Mouse (Mus musculus): Measurements from ENCODE around the gene Limk1.

- TF ChIP-seq POLR2A (IDR thresholded peaks at IDR 0.05; ENCODE audit: borderline replicate concordance, extremely low read depth, insufficient read depth, insufficient read length, poor library complexity, severe bottlenecking): no peak
- no peak for TF ChIP-seq CTCF (IDR thresholded peaks at IDR 0.05; ENCODE audit: borderline replicate concordance, extremely low read depth, insufficient read depth, insufficient read length)
These were observed 76.4 kb downstream of the Limk1 start for GRCm38 (mm10) chr5:134611810-134612521.

Data from brain, embryonic 14.5 days (tissue).